Mouse (Mus musculus) urinary bladder, postnatal 36 days (tissue): Measurements from ENCODE around the gene Olfr548-ps1.

Source experiments
- DNase-seq, 2 experiments: peaks; one replicate each; pipeline ENCODE4 v3.0.0; 2022; ENCODE audit warnings: low spot score in 2 of 2, mixed read lengths in 1 of 2

Gene Olfr548-ps1

GRCm38 (mm10) chr7:102573174-102573830 is 32.6 kb downstream of the Olfr548-ps1 start:
- no peak for DNase-seq

DNA sequence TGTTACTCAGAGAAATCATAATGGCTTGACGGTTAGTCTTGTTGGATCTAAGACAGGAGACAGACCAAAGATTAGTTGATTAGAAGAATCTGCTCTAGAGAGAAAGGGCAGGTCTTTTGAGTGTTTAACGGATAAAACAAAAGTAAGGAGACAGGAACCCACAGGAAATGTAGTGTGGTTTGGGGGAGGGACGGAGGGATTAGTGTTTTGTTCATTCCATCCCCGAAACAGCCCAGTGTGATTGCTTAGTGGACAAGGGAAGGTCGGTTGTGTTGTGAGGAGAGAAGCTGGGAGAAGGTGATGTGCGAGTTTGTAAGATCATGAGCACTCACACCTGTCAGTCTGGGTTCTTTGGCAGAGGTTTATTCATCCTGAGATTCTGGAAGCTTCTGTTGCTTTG is 35.3 kb downstream of the Olfr548-ps1 start:
- no peak for DNase-seq

DNA sequence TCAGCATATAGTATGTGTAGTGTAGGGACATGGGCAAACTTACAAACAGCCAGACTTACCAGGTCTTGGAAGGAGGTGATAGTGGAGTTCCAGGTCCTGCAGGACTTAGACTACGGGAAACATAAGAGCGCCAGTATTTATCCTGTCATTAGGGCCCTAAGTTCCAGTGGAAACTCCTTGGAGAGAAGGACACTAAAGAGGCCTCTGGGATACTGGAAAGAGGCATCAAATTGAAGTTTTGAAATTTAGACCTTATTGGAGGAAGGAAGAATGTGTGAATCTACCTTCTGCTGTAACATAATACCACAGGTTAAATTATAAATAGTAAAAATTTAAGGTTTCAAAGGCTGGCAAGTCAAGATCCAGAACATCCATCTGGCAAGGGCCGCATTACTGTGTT is 51.1 kb downstream of the Olfr548-ps1 start, which contains the start of gene Olfr551:
TSS of gene Olfr551 (minus strand) at position 101 of the 400 bp plus-strand sequence.
- no peak for DNase-seq
